ENCODE assay signal across 22 mouse cellular contexts in the genomic region with DNA sequence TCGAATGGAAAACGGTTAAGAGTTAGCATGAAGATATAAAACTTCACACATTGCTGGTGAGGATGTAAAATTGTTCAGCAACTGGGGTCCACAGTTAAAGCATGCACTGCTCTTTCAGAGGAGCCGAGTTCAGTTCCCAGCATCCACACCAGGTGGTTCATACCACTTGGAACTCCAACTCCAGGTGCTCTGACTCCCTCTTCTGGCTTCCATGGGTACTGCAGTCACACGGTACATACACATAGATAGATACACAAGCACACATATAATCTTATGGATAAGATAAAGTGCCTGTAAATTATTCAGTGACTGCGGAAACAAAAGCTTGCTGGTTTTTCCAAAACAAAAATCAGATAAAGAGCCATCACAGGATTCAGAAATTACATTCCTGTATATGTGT. TPM values are rescaled to one million over a fixed set of nuclear protein-coding genes. Genes with fewer than 3 reads are reported as not detected.
DNase-seq lines count a peak whose midpoint lies in the region; ATAC-seq and TF ChIP-seq lines count a peak whose summit lies in the region.
"Had no signal": no experiment of that assay in that cellular context is flagged by ENCODE, and none has a peak within 500 bp of the region (broad histone marks: within the 10 kb centered on the region; RNA-seq: fewer than 3 reads in every experiment).

No protein-coding gene starts in this region.

- intact Hi-C loops in left cerebral cortex, adult 2 months (cut with DNase I), result no loop called here

- dilution Hi-C loops in CH12.LX (cut with MboI; ENCODE audit: extremely low pct_ligation_motif_present, extremely low pct_unique_long_range_greater_than_20kb, low sequenced_read_pairs), result no loop called here

- H3K27me3 ChIP-seq in forebrain, postnatal 0 days (ENCODE audit: insufficient read depth, low read length), result no peaks in the 10 kb centered on the region
- H3K27me3 ChIP-seq in forebrain, embryonic 11.5 days (ENCODE audit: control insufficient read depth, insufficient read depth, low read length), result no peaks in the 10 kb centered on the region
- H3K27me3 ChIP-seq in CH12.LX (replicated peaks), result peaks cover 72% of the 10 kb centered on the region
- H3K27me3 ChIP-seq: kidney, embryonic 15.5 days; limb, embryonic 12.5 days; liver, embryonic 12.5 days had no signal

- H3K9me3 ChIP-seq in forebrain, postnatal 0 days (ENCODE audit: low read length), result no peaks in the 10 kb centered on the region
- H3K9me3 ChIP-seq in forebrain, embryonic 11.5 days (ENCODE audit: control insufficient read depth, low read length), result no peaks in the 10 kb centered on the region
- H3K9me3 ChIP-seq in CH12.LX (replicated peaks; ENCODE audit: low read length), result peaks cover 18% of the 10 kb centered on the region
- H3K9me3 ChIP-seq: hindbrain, embryonic 15.5 days; kidney, embryonic 15.5 days; liver, embryonic 12.5 days; midbrain, embryonic 12.5 days had no signal

- TF ChIP-seq CTCF in forebrain, postnatal 0 days (IDR thresholded peaks at IDR 0.05; ENCODE audit: low read depth), result peak; percentile 29
- TF ChIP-seq CTCF in left cerebral cortex, adult 2 months (IDR thresholded peaks at IDR 0.05), result peak; percentile 28
- peak; percentile 16 to 19; a peak in 1 of 4 replicates for TF ChIP-seq CTCF in CH12.LX (conservative IDR thresholded peaks at IDR 0.05 in 1 of 2, IDR thresholded peaks at IDR 0.05 in 1 of 2; ENCODE audit: low read depth in 2 of 2, low read length in 2 of 2)

- H3K79me2 ChIP-seq in CH12.LX (replicated peaks; ENCODE audit: control insufficient read depth, extremely low read depth, insufficient read depth, poor library complexity, severe bottlenecking), result no peaks in the 10 kb centered on the region

- H3K4me3 ChIP-seq in forebrain, postnatal 0 days (ENCODE audit: low read depth, low read length), result no peak overlapping the region
- no peak overlapping the region for H3K4me3 ChIP-seq in forebrain, embryonic 11.5 days (ENCODE audit: low read depth, low read length)
- H3K4me3 ChIP-seq in left cerebral cortex, adult 2 months, result no peak overlapping the region
- H3K4me3 ChIP-seq in CH12.LX (replicated peaks in 1 of 3; ENCODE audit: low read depth in 2 of 3, low read length in 2 of 3, poor library complexity in 1 of 3), result no peak overlapping the region
- H3K4me3 ChIP-seq: hindbrain, embryonic 15.5 days; kidney, embryonic 15.5 days; limb, embryonic 12.5 days; liver, embryonic 12.5 days; midbrain, embryonic 12.5 days had no signal

- H3K4me2 ChIP-seq in forebrain, postnatal 0 days (ENCODE audit: low read depth), result no peak overlapping the region
- no peak overlapping the region for H3K4me2 ChIP-seq in forebrain, embryonic 11.5 days (ENCODE audit: low read depth, low read length, severe bottlenecking)
- no peak overlapping the region for H3K4me2 ChIP-seq in CH12.LX (ENCODE audit: insufficient read depth, low read depth, poor library complexity, severe bottlenecking)
- H3K4me2 ChIP-seq: hindbrain, embryonic 15.5 days; limb, embryonic 12.5 days; midbrain, embryonic 12.5 days had no signal

- no peaks in the 10 kb centered on the region for H3K4me1 ChIP-seq in forebrain, postnatal 0 days (ENCODE audit: insufficient read depth)
- H3K4me1 ChIP-seq in forebrain, embryonic 11.5 days (replicated peaks; ENCODE audit: control insufficient read depth, insufficient read depth, low read length), result peaks cover 5% of the 10 kb centered on the region
- peaks cover 0 to 6% of the 10 kb centered on the region in 2 experiments; a peak in 2 of 4 replicates for H3K4me1 ChIP-seq in CH12.LX (ENCODE audit: control insufficient read depth in 1 of 2, insufficient read depth in 2 of 2)

- no peak overlapping the region for H3K27ac ChIP-seq in forebrain, postnatal 0 days (ENCODE audit: low read depth, low read length)
- H3K27ac ChIP-seq in forebrain, embryonic 11.5 days (ENCODE audit: low read depth, low read length), result no peak overlapping the region
- H3K27ac ChIP-seq in left cerebral cortex, adult 2 months, result no peak overlapping the region
- H3K27ac ChIP-seq in CH12.LX (ENCODE audit: insufficient read depth, low read depth), result no peak overlapping the region
- H3K27ac ChIP-seq: hindbrain, embryonic 15.5 days; limb, embryonic 12.5 days; macrophage had no signal

- no peak for ATAC-seq in forebrain, postnatal 0 days
- ATAC-seq in forebrain, embryonic 11.5 days (replicated peaks; ENCODE audit: low FRiP score), result no peak
- ATAC-seq in megakaryocyte progenitor cell, adult 5-6 weeks (replicated peaks; ENCODE audit: poor library complexity), result no peak
- ATAC-seq: forebrain, embryonic 16.5 days had no signal

- H3K36me3 ChIP-seq in forebrain, postnatal 0 days (ENCODE audit: insufficient read depth), result no peaks in the 10 kb centered on the region
- H3K36me3 ChIP-seq in forebrain, embryonic 11.5 days (ENCODE audit: control insufficient read depth, insufficient read depth, low read length), result no peaks in the 10 kb centered on the region
- no peaks in the 10 kb centered on the region for H3K36me3 ChIP-seq in CH12.LX (replicated peaks in 1 of 2; ENCODE audit: control insufficient read depth in 1 of 2, insufficient read depth in 1 of 2, low read length in 1 of 2)
- H3K36me3 ChIP-seq: hindbrain, embryonic 15.5 days; liver, embryonic 12.5 days; midbrain, embryonic 12.5 days had no signal

- no peak; the same call in 1 of the 2 replicates for TF ChIP-seq RAD21 in CH12.LX (IDR thresholded peaks at IDR 0.05; ENCODE audit: low read depth, low read length)

- no peak for TF ChIP-seq POLR2A in CH12.LX (IDR thresholded peaks at IDR 0.05; ENCODE audit: low read depth, low read length)

- in situ Hi-C loops in CH12.LX (cut with MboI; ENCODE audit: low pct_ligation_motif_present, low pct_unique_long_range_greater_than_20kb, low sequenced_read_pairs), result no loop called here

- no peak for DNase-seq in forebrain, postnatal 0 days
- DNase-seq in forebrain, embryonic 11.5 days (ENCODE audit: low spot score), result no peak
- DNase-seq in left cerebral cortex, adult 2 months (ENCODE audit: extremely low spot score in 1 of 2, low spot score in 2 of 2), result no peak
- no peak for DNase-seq in left cerebral cortex, adult 11 months (ENCODE audit: low spot score)
- no peak for DNase-seq in CH12.LX (ENCODE audit: extremely low read depth)
- DNase-seq in R1 (ENCODE audit: low read depth, low spot score), result peak; percentile 77
- DNase-seq in frontal cortex, adult 2 months (ENCODE audit: extremely low spot score in 1 of 2, low spot score in 1 of 2), result no peak
- DNase-seq: adrenal gland, postnatal 14 days; cerebellum, adult 9-11 months; heart, postnatal 4 days; kidney, adult 11 months; lung, adult 2 months; thymus, postnatal 14 days had no signal

- 97% methylated on average over 5 of the region's 5 CpGs for WGBS in forebrain, postnatal 0 days
- 91% methylated on average over 5 of the region's 5 CpGs for WGBS in forebrain, embryonic 11.5 days

- TF ChIP-seq EP300 in CH12.LX (IDR thresholded peaks at IDR 0.05; ENCODE audit: low read length), result no peak

- no peak overlapping the region for H3K9ac ChIP-seq in forebrain, postnatal 0 days
- H3K9ac ChIP-seq in forebrain, embryonic 11.5 days (ENCODE audit: low read length), result no peak overlapping the region
- no peak overlapping the region for H3K9ac ChIP-seq in CH12.LX (ENCODE audit: insufficient read depth, low read depth)
- H3K9ac ChIP-seq: hindbrain, embryonic 15.5 days; kidney, embryonic 15.5 days; limb, embryonic 12.5 days; liver, embryonic 12.5 days; midbrain, embryonic 12.5 days had no signal

TF ChIP-seq in CH12.LX, 34 proteins besides CTCF, POLR2A, EP300 and RAD21:
- TF ChIP-seq ZKSCAN1 (IDR thresholded peaks at IDR 0.05; ENCODE audit: borderline replicate concordance, low read depth, low read length) (no peak), ELF1 (IDR thresholded peaks at IDR 0.05; ENCODE audit: low read depth, low read length) (no peak), SMC3 (IDR thresholded peaks at IDR 0.05; ENCODE audit: low read depth, low read length) (no peak), MAX (IDR thresholded peaks at IDR 0.05; ENCODE audit: low read length) (no peak), IRF4 (IDR thresholded peaks at IDR 0.05; ENCODE audit: low read depth, low read length) (no peak), JUND (conservative IDR thresholded peaks at IDR 0.05; ENCODE audit: low read depth, low read length) (no peak), MEF2A (IDR thresholded peaks at IDR 0.05; ENCODE audit: borderline replicate concordance, low read depth, low read length) (no peak), CHD2 (IDR thresholded peaks at IDR 0.05; ENCODE audit: low read length) (no peak), CHD1 (IDR thresholded peaks at IDR 0.05; ENCODE audit: low read depth, low read length) (no peak), ZNF384 (IDR thresholded peaks at IDR 0.05; ENCODE audit: low read depth, low read length) (no peak), ETS1 (conservative IDR thresholded peaks at IDR 0.05; ENCODE audit: low read depth, low read length) (no peak), MAFK (IDR thresholded peaks at IDR 0.05; ENCODE audit: insufficient replicate concordance, low read length) (no peak), JUN (IDR thresholded peaks at IDR 0.05; ENCODE audit: insufficient read depth, low read depth, low read length) (no peak), SIN3A (IDR thresholded peaks at IDR 0.05; ENCODE audit: low read length) (no peak), USF1 (IDR thresholded peaks at IDR 0.05; ENCODE audit: low read depth, low read length) (no peak), MYC (IDR thresholded peaks at IDR 0.05; ENCODE audit: low read depth, low read length) (no peak), TCF12 (IDR thresholded peaks at IDR 0.05; ENCODE audit: low read depth, low read length) (no peak), NELFE (IDR thresholded peaks at IDR 0.05; ENCODE audit: low read depth, low read length) (no peak), BHLHE40 (IDR thresholded peaks at IDR 0.05; ENCODE audit: low read depth, low read length) (no peak), ZC3H11A (IDR thresholded peaks at IDR 0.05; ENCODE audit: low read depth, low read length) (no peak)

RNA-seq across cellular contexts. Expression of gene Sdk2, which starts 19.9 kb away (rescaled TPM):
- total RNA-seq in forebrain, postnatal 0 days (2014; rRNA removed), result 14.1 and 18.5 TPM in 2 replicates
- 0.79 and 1.9 TPM in 2 replicates for polyA plus RNA-seq in forebrain, postnatal 0 days (2015; fragmentation: Nextera tagmentation; extraction: Ambion mirVana)
- polyA plus RNA-seq in forebrain, embryonic 11.5 days (2014; fragmentation: Nextera tagmentation; extraction: Ambion mirVana), result 1.5 and 1.7 TPM in 2 replicates
- total RNA-seq in left cerebral cortex, adult 2 months (2021), result 10 to 100 TPM; 27.6 to 30.6 TPM
- total RNA-seq in CH12.LX (2012; rRNA removed) (1.2 and 1.7 TPM in 2 replicates), CH12.LX (2014; rRNA removed) (1.2 and 1.3 TPM in 2 replicates)
- polyA plus RNA-seq in CH12.LX (2012; ENCODE audit: insufficient read length, low read depth), result 4.8 and 5.3 TPM in 2 replicates
- 7.8 and 8.6 TPM in 2 replicates for polyA plus RNA-seq in frontal cortex, adult 2 months (2012; rRNA removed)
- total RNA-seq in megakaryocyte progenitor cell, adult 5-6 weeks (2015), result not detected in 2 replicates
- 0.03 TPM in 1 of 2 replicates, not detected in the other for total RNA-seq in megakaryocyte progenitor cell, adult 5-6 weeks (2017)
- total RNA-seq: neutrophil, adult 5-6 weeks had no signal
